Mouse (Mus musculus): ENCODE results near the gene 2300002M23Rik.

- TF ChIP-seq CTCF (IDR thresholded peaks at IDR 0.05; ENCODE audit: low read depth) (no peak), EP300 (IDR thresholded peaks at IDR 0.05; ENCODE audit: low read depth) (no peak)
Measured at GRCm38 (mm10) chr17:35617127-35617526, 49.9 kb downstream of the 2300002M23Rik start.

Measured in heart, postnatal 0 days (tissue).